Mouse (Mus musculus): ENCODE measurements around the gene Itfg1.

GRCm38 (mm10) chr8:85879624-85880023, 38.9 kb upstream of the Itfg1 start:
- TF ChIP-seq CTCF (conservative IDR thresholded peaks at IDR 0.05; ENCODE audit: low read length) = no peak
- TF ChIP-seq POU5F1 (IDR thresholded peaks at IDR 0.05; ENCODE audit: borderline replicate concordance, low read length) = no peak
